Mouse (Mus musculus) CD4-positive, CD25-positive, alpha-beta regulatory T cell, adult 2 months (primary cell): ENCODE results near the gene Gdf7.

Source experiments
- DNase-seq: peaks from one replicate; pipeline ENCODE4 v3.0.0-alpha.2; 2012; ENCODE audit warnings: low read depth, low spot score

The Gdf7 gene

GRCm38 (mm10) chr12:8301841-8302431 is at the start of gene Gdf7:
Gene Gdf7, minus strand, starts transcription at chr12:8301954.
- no peak for DNase-seq

- DNase-seq: peak; percentile 82
Observed at GRCm38 (mm10) chr12:8351025-8351903, 49.5 kb upstream of the Gdf7 start.

DNA sequence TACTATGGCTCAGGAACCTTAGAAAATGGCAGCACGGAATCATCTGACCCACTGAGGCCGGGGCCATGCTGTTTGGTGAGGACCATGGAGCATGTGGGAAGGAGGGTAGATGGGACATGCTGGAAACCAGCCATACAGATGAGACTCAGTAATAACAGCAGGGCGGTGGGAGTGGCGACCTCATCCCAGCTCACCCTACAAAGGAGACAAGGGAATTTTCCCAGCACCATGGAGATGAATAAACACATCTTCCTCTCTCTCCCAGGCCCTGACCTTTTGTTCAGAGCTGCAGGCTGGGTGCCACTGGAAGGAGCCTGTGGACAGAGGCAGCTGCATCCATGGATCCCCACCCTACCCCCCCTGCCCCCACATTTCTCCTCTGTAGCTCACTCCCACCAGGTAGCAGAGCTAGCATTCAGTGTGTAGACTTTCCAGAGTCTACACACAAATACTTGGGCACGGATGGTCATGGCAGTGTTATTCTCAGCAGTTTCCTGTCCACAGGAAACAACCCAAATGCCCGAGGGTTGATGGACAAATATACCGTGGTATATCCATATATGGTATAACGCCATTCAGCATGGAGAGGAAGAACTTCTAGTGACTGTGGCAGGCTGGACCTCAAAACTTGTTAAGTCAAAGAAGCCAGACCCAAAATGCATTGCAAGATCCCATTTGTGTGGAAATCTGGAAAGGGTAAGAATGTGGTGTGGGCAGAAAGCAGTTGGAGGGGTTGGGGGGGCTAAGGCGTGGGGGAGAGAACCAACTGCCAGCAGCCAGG is 47.2 kb upstream of the Gdf7 start:
- DNase-seq: no peak

DNA sequence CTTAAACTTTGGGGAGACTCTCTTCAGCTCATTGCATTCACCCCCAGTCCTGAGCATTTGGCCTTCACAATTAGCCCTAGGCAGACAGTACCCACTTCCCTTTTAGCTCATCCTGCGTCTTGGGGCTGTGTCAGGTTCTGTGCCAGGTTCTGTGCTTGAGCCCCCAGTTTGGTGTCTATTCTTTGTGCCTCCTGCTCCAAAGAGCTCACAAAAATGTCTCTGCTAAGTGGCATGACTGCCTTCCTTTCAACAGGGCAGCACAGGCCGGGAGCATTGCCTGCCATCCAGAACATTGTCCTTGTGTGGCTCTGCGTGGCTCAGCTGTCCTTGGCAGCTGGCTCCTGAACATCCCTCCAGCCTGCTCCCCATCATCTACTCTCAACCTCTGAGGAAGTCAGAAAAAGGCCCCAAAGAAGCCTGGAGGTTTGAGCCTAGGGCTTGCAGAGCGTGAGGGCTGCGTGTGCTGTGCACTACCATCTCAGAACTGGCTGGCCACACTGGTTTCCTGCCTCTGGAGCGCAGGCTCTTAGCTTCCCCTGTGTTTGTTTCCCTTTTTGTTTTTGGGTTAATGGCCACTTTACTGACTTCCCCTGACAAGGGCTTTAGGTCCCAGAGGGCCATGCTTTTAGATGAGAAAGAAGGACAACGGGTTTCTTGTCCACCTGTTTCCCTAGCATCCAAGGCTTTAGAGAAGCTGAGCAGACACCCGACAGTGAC is 46.1 kb upstream of the Gdf7 start:
- peak; percentile 32 for DNase-seq

DNA sequence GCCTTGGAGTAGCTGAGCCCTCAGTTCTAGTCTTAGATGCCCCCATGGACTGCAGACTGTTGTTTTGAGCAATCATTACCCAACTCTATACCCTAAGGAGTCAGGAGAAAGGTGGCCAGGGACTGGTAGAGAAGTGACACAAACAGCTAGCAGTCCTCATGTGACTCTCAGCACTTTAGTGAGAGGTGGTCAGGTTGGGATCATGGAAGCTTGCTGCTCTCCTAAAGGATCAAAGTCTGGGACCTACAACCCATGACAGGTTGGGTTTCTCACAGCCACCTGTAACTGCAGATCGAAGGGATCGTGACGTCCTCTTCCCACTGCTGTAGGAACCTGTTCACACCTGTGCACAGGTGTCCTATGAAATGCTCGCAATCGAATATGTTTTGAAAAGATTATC is 43.8 kb upstream of the Gdf7 start:
- DNase-seq: no peak

DNA sequence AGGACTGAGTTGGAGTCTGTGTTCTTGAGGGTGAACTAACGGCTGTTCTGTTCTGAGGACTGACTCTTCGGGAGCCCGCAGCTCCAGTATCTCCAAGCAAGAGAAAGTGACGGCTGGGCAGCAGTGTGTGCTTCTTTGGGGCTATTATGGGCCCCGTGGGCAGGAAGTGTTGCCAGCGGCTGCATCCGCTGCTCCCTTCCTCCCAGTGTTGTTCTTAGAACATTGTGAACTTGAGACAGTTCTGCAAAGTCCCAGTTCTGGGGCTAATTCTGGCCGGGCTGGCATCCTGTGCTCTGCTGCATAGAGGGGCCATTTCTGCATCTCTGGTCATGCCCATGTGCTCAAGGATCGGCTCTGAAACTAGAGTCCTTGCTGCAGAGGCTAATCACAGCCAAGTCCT is 43.1 kb upstream of the Gdf7 start:
- DNase-seq: peak; percentile 45

GRCm38 (mm10) chr12:8343381-8343780 is 41.6 kb upstream of the Gdf7 start:
- no peak for DNase-seq

GRCm38 (mm10) chr12:8341008-8341407 is 39.3 kb upstream of the Gdf7 start:
- DNase-seq: no peak

- no peak for DNase-seq
Observed at GRCm38 (mm10) chr12:8339591-8340319, 38.0 kb upstream of the Gdf7 start.

GRCm38 (mm10) chr12:8338918-8339317 is 37.2 kb upstream of the Gdf7 start:
- no peak for DNase-seq

DNA sequence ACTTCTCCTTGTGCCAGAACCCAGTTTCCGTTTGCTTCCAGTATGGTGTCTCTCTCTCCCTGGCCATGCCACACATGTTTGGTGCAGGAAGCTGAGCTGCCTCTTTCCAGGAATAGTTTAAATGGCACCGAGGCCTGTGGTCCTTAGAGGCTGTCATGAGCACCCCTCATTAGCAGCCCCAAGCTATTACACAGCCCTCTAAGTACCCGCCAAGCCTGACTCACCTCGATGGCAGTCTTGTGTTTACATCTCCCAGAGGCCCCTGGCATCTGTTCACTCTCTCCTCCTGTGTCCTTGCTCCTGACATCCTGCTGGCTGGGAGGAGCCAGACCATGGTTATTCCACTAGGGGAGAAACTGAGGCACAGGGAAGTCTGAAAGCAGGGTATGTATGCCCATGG is 36.7 kb upstream of the Gdf7 start:
- DNase-seq: no peak

GRCm38 (mm10) chr12:8337286-8338060 is 35.7 kb upstream of the Gdf7 start:
- DNase-seq: no peak

- DNase-seq: no peak
Observed at GRCm38 (mm10) chr12:8336601-8337285, 35.0 kb upstream of the Gdf7 start.

DNA sequence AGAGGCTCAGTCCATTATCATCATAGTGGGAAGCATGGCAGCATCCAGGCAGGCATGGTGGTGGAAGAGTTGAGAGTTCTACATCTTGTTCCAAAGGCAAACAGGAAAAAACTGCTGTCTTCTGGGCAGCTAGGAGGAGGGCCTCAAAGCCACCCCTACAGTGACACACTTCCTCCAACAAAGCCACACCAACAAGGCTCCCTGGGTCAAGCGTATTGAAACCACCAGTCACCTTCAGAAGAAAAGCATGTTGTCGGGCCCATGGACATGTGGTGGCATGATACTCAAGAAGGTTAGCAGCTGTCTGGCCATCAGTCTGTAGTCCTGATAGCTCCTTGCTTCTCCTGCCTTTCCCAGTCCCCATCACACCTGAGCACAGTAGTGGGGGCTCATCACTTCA is 33.7 kb upstream of the Gdf7 start:
- no peak for DNase-seq

- no peak for DNase-seq
Observed at GRCm38 (mm10) chr12:8334261-8334660, 32.5 kb upstream of the Gdf7 start.

GRCm38 (mm10) chr12:8333617-8334016 is 31.9 kb upstream of the Gdf7 start:
- DNase-seq: no peak

DNA sequence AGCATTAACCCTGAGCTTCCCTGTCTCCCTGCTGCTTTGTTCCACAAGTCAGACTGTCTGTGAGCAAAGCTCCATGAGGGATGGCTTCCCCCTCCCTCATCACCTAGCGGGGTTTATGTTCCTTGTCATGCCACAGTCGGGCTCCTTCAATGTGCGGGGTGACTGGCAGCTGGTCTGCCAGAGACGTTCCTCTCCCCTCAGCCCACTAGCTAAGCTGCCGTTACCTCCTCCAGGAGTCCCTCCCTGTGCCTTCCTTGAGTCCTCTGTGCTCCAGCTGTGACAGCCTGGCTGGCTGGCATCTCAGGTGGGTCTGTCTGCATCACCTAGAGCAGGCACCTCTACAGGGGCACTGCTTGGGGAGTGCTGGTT is 30.4 kb upstream of the Gdf7 start:
- DNase-seq: no peak

- DNase-seq: no peak
Observed at GRCm38 (mm10) chr12:8331489-8332173, 29.9 kb upstream of the Gdf7 start.

DNA sequence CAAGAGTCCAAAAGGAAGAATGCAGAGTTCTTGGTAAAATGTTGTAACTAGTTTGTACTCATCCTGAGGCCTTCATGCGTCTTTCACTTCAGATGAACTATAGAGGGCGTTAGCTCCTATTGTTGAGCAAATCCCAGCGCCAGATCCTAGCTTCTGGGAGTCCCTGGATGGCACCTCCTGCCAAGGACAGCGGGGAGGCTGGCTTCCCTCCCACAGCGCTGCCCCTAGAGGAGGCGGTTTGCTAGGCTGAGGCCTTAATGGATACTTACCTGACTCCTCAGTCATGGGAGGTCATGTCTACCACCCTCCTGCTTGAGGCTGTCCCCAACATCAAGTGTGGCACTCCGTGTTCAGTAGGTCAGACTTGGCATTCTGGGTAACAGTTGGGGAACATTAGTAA is 27.5 kb upstream of the Gdf7 start:
- no peak for DNase-seq
